Mouse (Mus musculus): ENCODE measurements around the gene Tbx3. TPM values are rescaled to one million over a fixed set of nuclear protein-coding genes. Genes with fewer than 3 reads are reported as not detected.

Gene Tbx3
- total RNA-seq, 1 experiment: 47.9 TPM

GRCm38 (mm10) chr5:119679084-119679483, 8.6 kb downstream of the Tbx3 start:
- no peak for DNase-seq (ENCODE audit: low read depth, low spot score)
- in situ Hi-C loops (cut with MboI; ENCODE audit: low sequenced_read_pairs in 2 of 2, unreplicated experiment in 2 of 2): loop anchor here in 1 of 2 experiments (25.0 kb wide), 2 partner anchors 392 to 892 kb away; no protein-coding TSS in a partner anchor
- no peak for TF ChIP-seq ZNF384 (IDR thresholded peaks at IDR 0.05; ENCODE audit: low read depth, low read length)
- no peak for TF ChIP-seq ZC3H11A (IDR thresholded peaks at IDR 0.05; ENCODE audit: borderline replicate concordance, low read depth, low read length)
- no peak for TF ChIP-seq MAFK (IDR thresholded peaks at IDR 0.05; ENCODE audit: insufficient read depth, low read depth, low read length)
- no peak for TF ChIP-seq HCFC1 (IDR thresholded peaks at IDR 0.05; ENCODE audit: borderline replicate concordance, insufficient read depth, low read length)
- no peak for TF ChIP-seq CHD2 (IDR thresholded peaks at IDR 0.05; ENCODE audit: low read depth, low read length)
- Histone ChIP-seq H3K9ac (ENCODE audit: insufficient read depth, low read depth, low read length, poor library complexity, severe bottlenecking) (peak overlapping the region; percentile 49; the same call in 1 of the 2 replicates), H3K9me3 (ENCODE audit: control insufficient read depth, insufficient read depth, low read depth, low read length) (no peaks in the 10 kb centered on the region), H3K4me3 (ENCODE audit: insufficient read depth in 1 of 2, low read depth in 1 of 2, low read length in 2 of 2, poor library complexity in 1 of 2, severe bottlenecking in 1 of 2) (no peak overlapping the region), H3K27ac (ENCODE audit: insufficient read depth, low read depth, low read length, poor library complexity, severe bottlenecking) (peak overlapping the region; percentile 53; the same call in 1 of the 2 replicates), H3K36me3 (ENCODE audit: control insufficient read depth, insufficient read depth, low read length, poor library complexity, severe bottlenecking) (peaks cover 54% of the 10 kb centered on the region), H3K4me1 (ENCODE audit: control insufficient read depth in 2 of 2, insufficient read depth in 2 of 2, low read length in 2 of 2, poor library complexity in 1 of 2) (peaks cover 5 to 9% of the 10 kb centered on the region in 2 experiments; a peak in 3 of 4 replicates)

- Histone ChIP-seq H3K4me1 (ENCODE audit: control insufficient read depth in 2 of 2, insufficient read depth in 2 of 2, low read length in 2 of 2, poor library complexity in 1 of 2) (peaks cover 5 to 9% of the 10 kb centered on the region in 2 experiments; a peak in 3 of 4 replicates), H3K27ac (ENCODE audit: insufficient read depth, low read depth, low read length, poor library complexity, severe bottlenecking) (peak overlapping the region; percentile 90), H3K9me3 (ENCODE audit: control insufficient read depth, insufficient read depth, low read depth, low read length) (no peaks in the 10 kb centered on the region), H3K4me3 (ENCODE audit: insufficient read depth in 1 of 2, low read depth in 1 of 2, low read length in 2 of 2, poor library complexity in 1 of 2, severe bottlenecking in 1 of 2) (peak overlapping the region; percentile 59 to 75; a peak in 3 of 4 replicates), H3K36me3 (ENCODE audit: control insufficient read depth, insufficient read depth, low read length, poor library complexity, severe bottlenecking) (peaks cover 51% of the 10 kb centered on the region), H3K9ac (ENCODE audit: insufficient read depth, low read depth, low read length, poor library complexity, severe bottlenecking) (peak overlapping the region; percentile 79)
- DNase-seq (ENCODE audit: low read depth, low spot score): peak; percentile 94
- TF ChIP-seq CHD2 (IDR thresholded peaks at IDR 0.05; ENCODE audit: low read depth, low read length) (peak; percentile 48; the same call in 1 of the 2 replicates), HCFC1 (IDR thresholded peaks at IDR 0.05; ENCODE audit: borderline replicate concordance, insufficient read depth, low read length) (0 out of 2 replicates have a peak, but pooled peaks have one; percentile 40), MAFK (IDR thresholded peaks at IDR 0.05; ENCODE audit: insufficient read depth, low read depth, low read length) (peak; percentile 37; the same call in 1 of the 2 replicates), ZNF384 (IDR thresholded peaks at IDR 0.05; ENCODE audit: low read depth, low read length) (peak; percentile 99), ZC3H11A (IDR thresholded peaks at IDR 0.05; ENCODE audit: borderline replicate concordance, low read depth, low read length) (no peak)
- in situ Hi-C loops (cut with MboI; ENCODE audit: low sequenced_read_pairs in 2 of 2, unreplicated experiment in 2 of 2): loop anchor here in 1 of 2 experiments (25.0 kb wide), 2 partner anchors 392 to 892 kb away; no protein-coding TSS in a partner anchor
Observed at GRCm38 (mm10) chr5:119679614-119680328, 9.3 kb downstream of the Tbx3 start.

- peaks cover 46% of the 10 kb centered on the region for H3K36me3 ChIP-seq (ENCODE audit: control insufficient read depth, insufficient read depth, low read length, poor library complexity, severe bottlenecking)
Observed at GRCm38 (mm10) chr5:119680329-119681010, 10.0 kb downstream of the Tbx3 start.

More at GRCm38 (mm10) chr5:119680329-119681010, 10.0 kb downstream of the Tbx3 start:
- DNase-seq (ENCODE audit: low read depth, low spot score): no peak
- Histone ChIP-seq H3K4me1 (ENCODE audit: control insufficient read depth in 2 of 2, insufficient read depth in 2 of 2, low read length in 2 of 2, poor library complexity in 1 of 2) (peaks cover 5 to 11% of the 10 kb centered on the region in 2 experiments; a peak in 3 of 4 replicates), H3K9me3 (ENCODE audit: control insufficient read depth, insufficient read depth, low read depth, low read length) (no peaks in the 10 kb centered on the region), H3K4me3 (ENCODE audit: insufficient read depth in 1 of 2, low read depth in 1 of 2, low read length in 2 of 2, poor library complexity in 1 of 2, severe bottlenecking in 1 of 2) (peak overlapping the region; percentile 59 to 75), H3K9ac (ENCODE audit: insufficient read depth, low read depth, low read length, poor library complexity, severe bottlenecking) (peak overlapping the region; percentile 79), H3K27ac (ENCODE audit: insufficient read depth, low read depth, low read length, poor library complexity, severe bottlenecking) (peak overlapping the region; percentile 90)
- in situ Hi-C loops (cut with MboI; ENCODE audit: low sequenced_read_pairs in 2 of 2, unreplicated experiment in 2 of 2): loop anchor here in 1 of 2 experiments (25.0 kb wide), 2 partner anchors 393 to 893 kb away; no protein-coding TSS in a partner anchor
- TF ChIP-seq CHD2 (IDR thresholded peaks at IDR 0.05; ENCODE audit: low read depth, low read length) (no peak), HCFC1 (IDR thresholded peaks at IDR 0.05; ENCODE audit: borderline replicate concordance, insufficient read depth, low read length) (no peak), ZNF384 (IDR thresholded peaks at IDR 0.05; ENCODE audit: low read depth, low read length) (no peak), MAFK (IDR thresholded peaks at IDR 0.05; ENCODE audit: insufficient read depth, low read depth, low read length) (no peak), ZC3H11A (IDR thresholded peaks at IDR 0.05; ENCODE audit: borderline replicate concordance, low read depth, low read length) (no peak)
